Mouse (Mus musculus) embryo, embryonic 10 days (tissue): ENCODE results near the gene Wdr5.
A peak's percentile ranks its signal among the peaks of the same experiment; 100 is the strongest.
"Not testable (repeated sequence)": the region's sequence is repeated elsewhere in the genome, so short reads cannot be mapped to it uniquely, and the experiment has no call there.

ENCODE experiments used
- DNase-seq: peaks from one replicate; pipeline ENCODE4 v3.0.0-alpha.2; 2015; ENCODE audit warnings: low spot score

Wdr5 gene

GRCm38 (mm10) chr2:27504113-27504885, 10.7 kb upstream of the Wdr5 start:
- DNase-seq: peak; percentile 26

DNA sequence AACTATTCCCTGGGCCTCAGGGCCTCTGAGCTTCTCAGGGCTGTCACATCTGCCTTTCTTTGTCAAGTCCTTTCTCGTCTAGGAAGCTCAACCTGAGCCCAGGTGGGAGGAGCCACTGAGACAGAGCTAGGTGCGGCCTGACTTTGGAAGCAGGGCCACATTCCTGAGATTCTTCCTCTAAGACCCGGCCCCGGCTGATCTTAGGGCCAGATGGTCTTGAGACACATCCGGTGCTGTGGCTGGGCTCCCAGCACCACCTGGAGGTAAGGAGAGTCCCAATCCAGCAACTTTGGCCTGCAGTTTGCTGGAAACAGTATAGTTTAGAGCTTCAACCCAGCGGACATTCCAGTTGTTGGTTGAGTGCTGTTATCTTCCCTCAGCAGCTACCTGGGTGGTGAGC, 9.4 kb upstream of the Wdr5 start:
- DNase-seq: peak; percentile 84

GRCm38 (mm10) chr2:27506658-27507057, 8.3 kb upstream of the Wdr5 start:
- DNase-seq: not testable (repeated sequence)

DNA sequence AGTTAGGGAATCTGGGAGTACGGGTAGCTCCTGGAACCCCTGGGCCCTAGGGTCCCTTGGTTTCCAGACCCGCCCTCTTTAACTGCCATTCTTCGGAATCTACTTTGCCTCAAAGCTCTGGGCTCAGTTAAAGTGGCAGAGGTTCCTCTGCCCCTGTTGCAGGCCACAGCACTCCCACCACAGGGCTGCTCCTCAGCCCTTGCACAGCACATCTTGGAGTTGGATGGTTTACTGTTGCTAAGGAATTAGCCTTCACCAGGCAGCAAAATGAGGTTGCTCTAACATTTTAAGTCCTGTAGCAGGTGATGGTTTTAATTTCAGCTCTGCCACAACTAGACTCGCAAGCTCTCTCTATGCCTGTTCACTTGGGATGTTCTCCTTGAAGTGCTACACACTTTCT, 7.4 kb upstream of the Wdr5 start, which contains the start of gene Brd3:
Gene Brd3, minus strand, starts transcription at position 101 of the 400 bp plus-strand sequence.
- no peak for DNase-seq

DNA sequence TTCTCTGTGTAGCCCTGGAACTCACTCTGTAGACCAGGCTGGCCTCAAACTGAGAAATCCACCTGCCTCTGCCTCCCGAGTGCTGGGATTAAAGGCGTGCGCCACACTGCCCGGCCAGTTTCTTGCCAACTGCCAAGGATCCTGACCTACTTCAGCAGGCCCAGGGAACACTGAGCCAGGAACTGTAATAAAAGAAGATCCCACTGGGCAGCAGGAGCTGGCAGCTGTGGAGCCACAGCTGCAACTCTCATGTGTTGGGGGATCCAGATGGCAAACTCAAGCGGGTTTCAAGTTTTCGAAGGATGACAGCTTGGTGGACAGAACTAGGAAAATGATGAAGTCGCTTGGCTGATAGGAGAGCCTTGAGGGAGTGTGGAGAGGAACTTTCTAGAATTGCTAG, 4.3 kb upstream of the Wdr5 start:
- DNase-seq: no peak

DNA sequence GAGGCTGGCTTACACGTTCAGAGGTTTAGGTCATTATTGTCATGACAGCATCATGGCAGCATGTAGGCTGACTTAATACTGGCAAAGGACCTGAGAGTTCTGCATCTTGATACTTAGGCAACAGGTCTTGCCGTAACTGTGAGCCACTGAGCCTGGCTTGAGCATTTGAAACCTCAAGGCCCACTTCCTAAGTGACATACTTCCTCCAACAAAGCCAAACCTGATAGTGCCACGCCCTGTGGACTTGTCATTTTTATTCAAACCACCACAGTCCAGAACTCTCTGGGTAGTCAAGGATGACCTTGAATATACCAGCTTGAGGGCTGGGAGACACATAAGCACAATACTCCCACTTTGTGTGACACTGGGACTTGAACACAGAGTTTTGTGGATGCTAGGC, 2.0 kb upstream of the Wdr5 start:
- no peak for DNase-seq

- DNase-seq: no peak
Measured at GRCm38 (mm10) chr2:27513861-27514260, 1.1 kb upstream of the Wdr5 start.

- peak; percentile 51 for DNase-seq
Measured at GRCm38 (mm10) chr2:27515341-27516166, 597 bp downstream of the Wdr5 start.

GRCm38 (mm10) chr2:27516289-27516688, 1.3 kb downstream of the Wdr5 start:
- DNase-seq: no peak

DNA sequence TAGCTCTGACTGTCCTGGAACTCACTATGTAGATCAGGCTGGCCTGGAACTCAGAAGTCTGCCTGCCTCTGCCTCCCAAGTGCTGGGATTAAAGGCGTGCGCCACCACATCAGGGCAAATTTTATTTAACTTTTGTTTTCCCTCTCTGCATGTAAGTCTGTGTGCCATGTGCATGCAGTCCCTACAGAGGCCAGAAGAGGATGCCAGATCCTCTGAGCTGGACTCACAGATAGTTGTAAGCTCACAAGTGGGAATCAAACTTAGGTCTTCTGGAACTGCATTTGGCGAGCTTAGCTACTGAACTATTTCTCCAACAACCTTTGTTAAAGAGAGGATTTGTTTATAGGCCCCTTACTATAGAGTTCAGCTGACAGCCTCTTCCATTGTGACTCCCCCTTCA, 3.3 kb downstream of the Wdr5 start:
- DNase-seq: no peak

DNA sequence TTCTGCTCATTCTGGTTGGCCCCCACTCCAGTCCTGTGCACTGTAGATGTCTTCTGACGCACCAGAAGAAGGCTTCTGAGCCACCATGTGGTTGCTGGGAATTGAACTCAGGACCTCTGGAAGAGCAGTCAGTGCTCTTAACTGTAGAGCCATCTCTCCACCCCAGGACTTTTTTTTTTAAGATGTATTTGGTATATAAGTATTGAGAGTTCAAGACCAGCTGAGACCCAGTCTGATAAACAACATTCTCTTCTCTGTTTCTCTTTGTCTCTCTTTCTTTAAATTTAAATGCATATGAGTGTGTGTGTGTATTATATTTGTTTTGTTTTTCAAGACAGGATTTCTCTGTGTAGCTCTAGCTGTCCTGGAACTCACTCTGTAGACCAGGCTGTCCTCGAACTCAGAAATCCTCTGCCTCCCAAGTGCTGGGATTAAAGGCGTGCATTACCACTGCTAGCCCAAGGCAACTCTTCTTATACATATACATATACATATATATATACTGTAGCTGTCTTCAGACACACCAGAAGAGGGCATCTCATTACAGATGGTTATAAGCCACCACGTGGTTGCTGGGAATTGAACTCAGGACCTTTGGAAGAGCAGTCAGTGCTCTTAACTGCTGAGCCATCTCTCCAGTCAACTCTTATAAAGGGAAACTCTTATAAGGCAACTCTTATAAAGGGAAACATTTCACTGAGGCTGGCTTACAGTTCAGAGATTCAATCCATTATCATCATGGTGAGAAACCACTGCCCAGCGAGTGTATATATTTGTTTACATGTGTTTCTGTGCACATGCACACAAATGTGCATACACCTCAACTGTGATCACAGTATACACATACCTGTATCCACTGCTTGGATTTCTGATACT, 23.7 kb downstream of the Wdr5 start:
- DNase-seq: not testable (repeated sequence)

- DNase-seq: no peak
Measured at GRCm38 (mm10) chr2:27539336-27539735, 24.4 kb downstream of the Wdr5 start.

- peak; percentile 99 for DNase-seq
Measured at GRCm38 (mm10) chr2:27539772-27540514, 25.0 kb downstream of the Wdr5 start.

DNA sequence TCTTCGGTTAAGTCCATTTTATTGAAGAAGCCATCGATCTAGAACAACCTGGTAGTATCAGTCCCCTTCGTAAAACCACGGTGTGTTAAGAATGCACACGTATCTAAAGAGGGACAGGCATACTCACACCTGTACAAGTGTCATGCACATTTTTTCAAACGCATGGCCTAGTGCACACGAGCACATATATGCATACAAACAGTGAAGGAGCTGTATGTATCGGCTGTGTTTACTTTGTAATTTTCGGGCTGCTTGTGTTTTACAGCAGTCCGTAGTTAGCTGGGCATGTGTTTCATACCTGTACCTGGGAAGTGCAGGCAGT, 25.5 kb downstream of the Wdr5 start:
- no peak for DNase-seq

GRCm38 (mm10) chr2:27541225-27541624, 26.3 kb downstream of the Wdr5 start:
- no peak for DNase-seq

- DNase-seq: no peak
Measured at GRCm38 (mm10) chr2:27544613-27545012, 29.7 kb downstream of the Wdr5 start.

- DNase-seq: not testable (repeated sequence)
Measured at GRCm38 (mm10) chr2:27545517-27545916, 30.6 kb downstream of the Wdr5 start.

DNA sequence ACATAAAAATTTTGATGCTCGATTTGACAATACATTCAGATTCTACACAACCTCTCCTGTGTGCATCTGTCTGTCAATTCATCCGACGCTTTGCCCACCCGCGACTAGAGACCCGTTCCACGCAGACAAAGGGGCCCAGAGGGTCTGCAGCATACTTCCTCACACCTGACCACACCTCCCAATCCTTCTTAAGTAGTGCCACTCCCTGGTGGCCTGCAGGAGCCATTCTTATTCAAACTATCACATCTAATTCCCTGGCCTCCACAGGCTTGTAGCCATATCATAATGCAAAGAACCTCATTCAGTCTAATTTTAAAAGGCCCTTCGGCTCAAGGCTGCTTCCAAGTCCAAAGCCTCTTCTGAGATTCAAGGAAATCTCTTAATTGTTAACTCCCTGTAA, 31.1 kb downstream of the Wdr5 start:
- not testable (repeated sequence) for DNase-seq

DNA sequence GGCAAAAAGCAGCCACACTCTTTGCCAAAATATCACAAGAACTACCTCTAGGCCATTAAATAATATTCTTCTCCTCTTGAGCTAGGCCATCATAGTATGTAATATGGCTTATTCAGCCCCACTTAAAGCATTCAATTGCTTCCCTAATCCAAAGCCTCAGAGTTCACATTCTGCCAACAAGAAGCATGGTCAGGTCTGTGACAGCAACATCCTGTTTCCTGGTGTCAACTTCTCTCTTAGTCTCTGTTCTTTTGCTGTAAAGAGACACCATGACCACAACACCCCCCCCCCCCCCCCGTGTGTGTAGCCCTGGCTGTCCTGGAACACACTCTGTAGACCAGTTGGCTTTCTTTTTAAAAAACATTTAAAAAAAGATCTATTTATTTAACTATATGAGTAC, 32.4 kb downstream of the Wdr5 start:
- DNase-seq: no peak

- DNase-seq: no peak
Measured at GRCm38 (mm10) chr2:27547986-27548385, 33.0 kb downstream of the Wdr5 start.

GRCm38 (mm10) chr2:27548664-27549369, 33.9 kb downstream of the Wdr5 start:
- DNase-seq: no peak
